Mouse (Mus musculus): ENCODE results near the gene Ppp1r9a. TPM values are rescaled to one million over a fixed set of nuclear protein-coding genes. Genes with fewer than 3 reads are reported as not detected.

The Ppp1r9a gene
- polyA plus RNA-seq, 1 experiment = 0.02 TPM

DNA sequence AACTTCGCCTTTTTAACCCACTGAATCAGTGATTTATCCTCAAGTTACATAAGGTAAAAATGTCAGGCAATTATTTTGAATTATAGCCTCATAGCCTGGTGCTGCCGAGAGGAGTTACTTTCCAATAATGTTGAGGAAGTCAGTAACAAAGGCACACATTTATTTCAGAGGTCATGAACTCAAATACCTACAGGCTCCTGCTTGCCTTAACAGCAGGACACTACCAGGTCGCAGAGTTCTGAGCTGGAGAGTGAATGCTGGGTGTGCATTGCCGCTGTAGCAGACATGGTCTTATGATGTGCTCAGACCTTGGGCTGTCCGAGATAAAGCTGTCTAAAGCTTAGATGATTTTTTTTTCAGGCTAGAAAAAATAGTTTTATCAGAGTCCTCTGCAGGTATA is 196.6 kb downstream of the Ppp1r9a start:
- no peak for TF ChIP-seq GATA1 (IDR thresholded peaks at IDR 0.05; ENCODE audit: low read length)

DNA sequence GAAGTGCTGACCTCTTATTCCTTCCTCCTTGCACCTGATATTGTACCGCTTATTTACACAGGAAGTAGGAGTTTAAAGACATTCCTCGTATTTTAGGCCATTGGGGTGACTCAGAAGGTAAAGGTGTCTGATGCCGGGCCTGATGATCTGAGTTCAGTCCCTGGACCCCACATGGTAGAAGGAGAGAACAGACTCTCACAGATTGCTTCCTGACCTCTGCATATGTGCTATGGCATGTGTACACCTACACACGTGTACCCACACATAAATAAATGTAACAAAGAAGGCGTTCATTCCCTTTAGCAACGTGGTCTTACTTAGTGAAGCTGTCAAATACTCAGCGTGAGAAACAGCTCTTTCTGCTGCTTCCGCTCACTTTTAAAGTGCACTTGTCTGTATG is 197.1 kb downstream of the Ppp1r9a start:
- no peak for TF ChIP-seq GATA1 (IDR thresholded peaks at IDR 0.05; ENCODE audit: low read length)

DNA sequence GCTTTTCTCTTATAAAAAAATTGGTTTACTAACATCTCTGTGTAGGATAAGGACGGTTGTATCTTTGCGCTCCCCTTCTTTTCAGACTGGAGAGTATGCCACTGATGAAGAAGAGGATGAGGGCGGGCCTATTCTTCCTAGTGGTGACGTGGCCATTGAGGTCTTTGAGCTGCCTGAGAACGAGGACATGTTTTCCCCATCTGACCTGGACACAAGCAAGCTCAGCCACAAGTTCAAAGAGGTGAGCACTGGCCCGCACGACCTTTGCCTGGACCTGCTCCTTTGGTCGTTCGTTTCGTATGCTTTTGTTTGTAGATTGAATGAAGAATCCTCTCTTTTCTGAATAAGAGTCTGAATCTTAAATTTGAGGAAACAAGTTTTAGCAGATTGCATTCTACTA is 197.6 kb downstream of the Ppp1r9a start:
- no peak for TF ChIP-seq GATA1 (IDR thresholded peaks at IDR 0.05; ENCODE audit: low read length)

DNA sequence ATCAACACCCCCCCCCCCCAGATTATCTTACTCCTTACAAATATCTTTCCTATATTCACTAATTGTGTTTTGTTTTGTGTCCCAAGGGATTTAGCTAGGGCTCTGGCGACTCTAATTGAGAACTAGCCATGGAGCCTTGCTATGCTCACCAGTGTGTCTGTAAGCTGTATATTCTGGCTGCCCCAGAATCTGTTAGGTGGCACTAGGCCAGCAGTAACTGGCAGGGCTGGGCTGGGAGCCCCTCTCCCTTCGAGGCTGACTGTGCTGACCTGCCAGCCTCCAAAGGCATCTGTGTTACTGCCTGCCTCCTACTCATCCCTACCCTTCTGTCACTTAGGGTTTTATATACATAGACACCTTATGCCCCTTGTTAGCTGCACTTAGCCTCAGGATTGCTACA is 200.0 kb downstream of the Ppp1r9a start:
- no peak for TF ChIP-seq GATA1 (IDR thresholded peaks at IDR 0.05; ENCODE audit: low read length)

DNA sequence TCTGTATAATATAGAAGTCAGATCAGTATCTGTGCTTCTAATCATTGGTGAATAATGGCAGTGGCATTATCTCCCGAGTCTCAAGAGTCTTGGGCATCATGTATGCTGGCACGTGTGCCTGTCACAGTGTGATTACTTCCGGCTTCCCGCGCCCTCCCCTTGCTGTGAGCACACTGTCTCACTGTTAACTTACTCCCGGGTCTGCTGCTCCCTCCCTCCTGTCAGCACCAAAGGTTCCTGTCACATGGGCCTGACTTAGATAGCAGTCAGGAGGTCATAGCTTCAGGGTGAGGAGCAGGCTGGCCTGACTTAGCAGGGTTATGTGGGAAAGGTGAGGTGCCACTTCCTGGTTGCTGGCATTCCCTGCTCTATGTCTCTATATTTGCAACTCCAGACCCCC is 201.1 kb downstream of the Ppp1r9a start:
- TF ChIP-seq GATA1 (IDR thresholded peaks at IDR 0.05; ENCODE audit: low read length) = no peak

DNA sequence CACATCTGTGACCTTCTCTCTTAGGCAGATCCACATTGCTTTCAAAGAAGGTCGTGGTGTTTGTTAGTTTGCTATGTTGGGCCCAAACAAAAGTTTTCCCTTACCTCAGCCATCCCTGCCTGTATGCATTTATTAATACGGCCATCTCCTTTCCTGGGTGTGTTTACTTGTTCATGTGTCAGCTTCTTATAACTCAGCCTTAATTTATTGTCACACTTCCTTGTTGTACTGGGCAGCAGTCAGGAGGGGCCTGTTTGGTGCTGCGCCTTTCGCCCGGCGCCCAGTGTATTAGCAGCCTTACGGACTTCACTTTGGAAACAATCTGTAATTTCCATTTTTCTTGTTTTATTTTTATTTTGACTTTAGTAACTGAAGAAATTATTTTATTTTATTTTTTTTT is 201.5 kb downstream of the Ppp1r9a start:
- TF ChIP-seq GATA1 (IDR thresholded peaks at IDR 0.05; ENCODE audit: low read length) = no peak

DNA sequence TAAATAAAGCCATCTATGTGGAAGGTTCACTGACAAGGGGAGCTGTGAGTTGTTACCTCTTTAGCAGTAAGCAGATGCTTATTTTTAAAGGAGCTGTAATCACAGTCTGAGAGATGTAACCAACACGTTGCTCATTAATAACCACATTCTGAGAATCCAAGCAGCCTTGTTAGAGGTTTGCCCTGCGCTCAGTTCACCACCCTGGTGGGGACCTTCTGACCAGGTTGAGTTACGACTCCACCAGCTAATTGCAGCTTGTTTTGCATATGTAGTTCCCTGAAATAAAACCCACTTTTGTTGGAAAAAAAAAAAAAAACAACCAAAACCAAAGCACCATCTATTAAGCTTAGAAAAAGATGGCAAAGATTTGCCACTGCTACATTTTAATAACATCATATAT is 205.8 kb downstream of the Ppp1r9a start:
- no peak for TF ChIP-seq GATA1 (IDR thresholded peaks at IDR 0.05; ENCODE audit: low read length)

DNA sequence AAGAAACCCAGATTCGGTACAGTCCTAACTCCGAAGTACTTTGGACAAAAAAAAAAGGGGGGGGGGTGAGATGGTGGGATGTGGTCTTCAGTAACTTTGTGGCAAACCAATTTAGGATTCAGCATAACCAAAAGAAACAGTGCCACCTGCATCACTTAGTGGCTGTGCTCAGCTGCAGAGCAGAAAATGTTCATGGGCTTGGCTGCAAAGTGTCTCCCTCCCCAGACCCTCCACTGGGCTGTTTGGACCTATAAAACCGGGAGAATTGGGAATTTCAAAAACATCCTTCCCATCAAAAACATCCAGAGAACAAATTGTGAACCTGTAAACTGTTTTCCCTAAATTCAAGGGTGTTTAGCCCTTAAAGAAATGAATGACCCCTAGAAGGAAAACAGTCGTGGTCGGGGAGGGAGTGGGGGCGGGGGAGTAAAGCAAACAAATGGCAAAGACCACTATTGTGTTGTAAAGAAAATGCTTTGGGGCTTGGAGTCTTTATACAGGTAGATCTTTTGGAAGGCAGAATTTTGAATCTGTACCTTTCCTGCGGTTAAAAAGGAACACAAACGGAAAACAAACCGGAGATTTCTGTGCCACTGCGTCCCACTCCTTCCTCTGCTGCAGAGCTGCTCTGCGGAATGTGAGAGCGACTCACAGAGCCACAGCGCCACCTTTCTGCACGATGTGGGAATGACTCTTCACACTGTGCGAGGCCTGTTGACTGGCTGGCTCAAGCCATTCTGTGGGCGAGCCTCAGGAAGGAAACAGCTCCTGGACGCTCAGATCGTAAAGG is 207.4 kb downstream of the Ppp1r9a start:
- no peak for TF ChIP-seq GATA1 (IDR thresholded peaks at IDR 0.05; ENCODE audit: low read length)

DNA sequence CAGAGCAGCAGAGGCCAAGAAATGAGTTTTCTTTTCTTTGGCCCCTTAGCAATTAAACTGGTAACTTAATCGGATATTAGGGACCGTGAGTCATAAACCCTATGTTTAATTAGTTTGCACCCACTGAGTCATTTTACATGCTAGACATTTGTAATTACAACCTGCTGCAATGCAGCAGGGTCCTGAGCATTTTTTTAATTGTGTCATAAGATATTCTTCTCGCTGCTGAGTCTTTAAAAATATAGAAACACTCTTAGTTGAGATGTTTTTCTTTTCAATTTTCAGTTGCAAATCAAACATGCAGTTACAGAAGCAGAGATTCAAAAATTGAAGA is 208.0 kb downstream of the Ppp1r9a start:
- no peak for TF ChIP-seq GATA1 (IDR thresholded peaks at IDR 0.05; ENCODE audit: low read length)

DNA sequence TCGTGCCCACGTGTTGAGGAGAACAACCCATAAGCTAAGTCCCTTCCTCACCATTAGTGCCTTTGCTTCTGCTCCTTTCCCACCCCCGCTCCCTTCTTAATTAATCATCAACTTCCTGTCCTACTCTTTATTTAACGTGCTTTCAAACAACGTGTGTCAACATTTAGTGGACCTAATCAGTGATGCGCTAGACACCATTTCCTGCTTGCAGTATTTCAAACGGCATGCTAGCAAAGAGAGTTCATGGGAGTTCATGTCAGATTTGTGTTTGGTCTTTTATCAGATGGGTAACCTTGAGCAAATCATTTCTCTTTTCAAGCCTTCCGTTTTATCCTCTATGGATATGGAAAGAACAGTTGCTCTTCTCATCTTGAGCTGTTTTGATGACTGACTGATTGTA is 210.4 kb downstream of the Ppp1r9a start:
- no peak for TF ChIP-seq GATA1 (IDR thresholded peaks at IDR 0.05; ENCODE audit: low read length)

DNA sequence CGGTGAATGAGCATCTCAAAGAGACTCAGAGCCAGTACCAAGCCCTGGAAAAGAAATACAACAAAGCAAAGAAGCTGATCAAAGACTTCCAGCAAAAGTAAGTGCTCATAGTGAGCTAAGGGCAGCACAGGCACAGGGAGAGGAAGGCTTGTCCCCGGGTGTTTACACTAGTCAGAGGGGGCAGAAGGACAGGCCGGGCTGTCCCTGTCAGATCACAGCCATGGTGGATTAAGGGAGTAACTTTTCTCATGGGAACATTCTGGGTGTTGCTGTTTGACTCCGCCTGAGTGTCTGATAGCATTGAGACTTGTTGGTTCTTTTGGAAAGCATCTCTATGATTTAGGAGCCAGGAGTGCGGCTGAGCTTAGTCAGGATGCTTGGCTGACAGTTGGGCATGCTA is 211.0 kb downstream of the Ppp1r9a start:
- no peak for TF ChIP-seq GATA1 (IDR thresholded peaks at IDR 0.05; ENCODE audit: low read length)

DNA sequence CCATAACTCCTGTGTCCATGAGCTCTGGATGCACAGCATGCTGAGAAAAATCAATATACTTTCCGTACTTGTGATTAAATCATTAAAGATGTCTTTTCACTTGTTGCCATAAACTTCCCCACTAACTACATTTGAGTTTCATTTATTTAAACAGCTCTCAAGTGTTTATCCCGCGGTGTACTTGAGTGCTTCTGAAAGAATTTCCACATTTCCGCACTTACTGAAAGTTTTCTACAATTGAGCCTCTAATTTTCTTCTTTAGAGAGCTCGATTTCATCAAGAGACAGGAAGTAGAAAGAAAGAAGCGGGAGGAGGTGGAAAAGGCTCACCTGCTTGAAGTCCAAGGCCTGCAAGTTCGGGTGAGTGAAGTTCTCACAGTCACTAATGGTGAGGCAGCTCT is 212.1 kb downstream of the Ppp1r9a start:
- TF ChIP-seq GATA1 (IDR thresholded peaks at IDR 0.05; ENCODE audit: low read length) = no peak

DNA sequence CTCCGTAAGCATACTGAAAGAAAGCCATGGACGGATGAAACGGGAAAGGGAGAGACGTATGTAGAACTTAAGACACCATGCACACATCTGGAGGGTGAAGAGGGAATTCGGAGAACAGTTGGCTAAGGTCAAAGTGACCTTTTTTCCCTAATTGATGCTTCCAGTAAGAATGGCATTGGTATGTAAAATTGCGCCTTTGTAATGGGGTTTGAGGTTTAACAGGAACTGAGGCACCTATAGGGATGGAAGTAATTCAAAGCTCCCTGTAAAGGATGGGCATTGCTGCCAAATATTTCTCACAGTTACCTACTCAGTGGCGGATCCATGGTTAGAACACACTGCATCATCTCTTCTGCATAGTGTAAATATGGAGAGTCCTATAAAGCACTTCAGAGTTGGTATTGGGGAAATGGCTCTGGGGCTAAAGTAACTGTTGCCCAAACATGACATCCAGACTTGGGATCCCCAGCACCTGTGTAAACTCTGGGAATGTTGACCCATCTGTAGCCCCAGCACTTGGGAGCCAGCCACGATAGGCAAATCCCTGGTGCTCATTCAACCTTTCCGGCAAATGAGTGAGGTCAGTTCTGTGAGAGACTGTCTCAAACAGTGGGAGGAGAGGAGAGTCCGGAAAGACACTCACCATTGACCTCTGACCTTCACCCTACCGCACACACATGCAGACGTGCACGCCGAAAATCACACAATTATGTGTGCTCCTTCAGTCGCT is 216.6 kb downstream of the Ppp1r9a start:
- TF ChIP-seq GATA1 (IDR thresholded peaks at IDR 0.05; ENCODE audit: low read length) = no peak

DNA sequence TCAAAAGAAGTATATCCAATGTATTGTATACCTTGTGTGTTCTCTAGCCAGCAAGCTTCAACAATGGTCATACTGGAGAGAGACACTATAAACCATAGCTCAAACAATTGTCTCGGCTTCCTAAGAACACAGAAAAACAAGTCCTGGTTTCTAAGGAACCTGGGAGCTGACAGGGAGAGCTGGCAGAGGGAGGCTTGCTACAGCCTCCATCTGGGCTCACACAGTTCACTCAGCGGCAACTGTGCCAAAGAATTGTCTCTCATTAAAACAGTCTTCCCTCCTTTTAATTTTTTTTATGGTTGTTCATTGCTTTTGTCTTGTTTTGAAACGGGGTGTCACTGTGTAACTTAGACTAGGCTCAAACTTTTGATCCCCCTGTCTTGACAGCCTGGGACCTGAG is 217.5 kb downstream of the Ppp1r9a start:
- TF ChIP-seq GATA1 (IDR thresholded peaks at IDR 0.05; ENCODE audit: low read length) = no peak

DNA sequence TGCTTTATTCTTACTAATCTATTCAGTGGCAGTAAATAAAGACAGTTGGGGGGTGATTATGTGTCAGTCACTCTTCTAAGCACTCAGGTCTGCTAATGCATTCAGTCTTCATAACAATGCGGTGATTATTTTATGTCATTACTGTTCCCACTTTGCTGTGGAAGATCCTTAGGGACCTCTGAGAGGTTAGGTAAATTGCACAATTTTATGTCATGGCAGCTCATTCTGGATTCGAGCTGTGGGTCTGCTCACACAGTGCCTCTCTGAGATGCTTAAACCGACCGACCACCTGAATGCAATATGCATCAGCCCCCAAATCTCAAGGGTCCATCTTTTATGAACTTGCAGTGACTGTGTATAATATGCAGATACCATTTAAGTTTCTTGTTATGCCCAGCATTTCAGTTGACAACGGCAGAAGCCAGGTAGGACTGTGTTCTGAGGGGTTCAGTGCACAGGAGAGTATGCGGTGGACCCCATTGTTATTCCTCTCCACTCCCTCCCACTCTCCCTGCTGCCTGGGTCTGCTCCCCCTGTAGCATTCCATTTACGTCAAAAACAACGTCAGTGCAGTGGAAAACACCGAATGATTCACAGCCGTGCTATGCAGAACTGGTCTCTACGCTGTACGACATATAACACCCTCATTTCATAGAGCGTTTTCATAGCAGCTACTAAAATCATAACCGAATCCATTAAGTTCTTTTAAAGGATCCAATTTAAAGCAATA is 226.8 kb downstream of the Ppp1r9a start:
- no peak for TF ChIP-seq GATA1 (IDR thresholded peaks at IDR 0.05; ENCODE audit: low read length)

DNA sequence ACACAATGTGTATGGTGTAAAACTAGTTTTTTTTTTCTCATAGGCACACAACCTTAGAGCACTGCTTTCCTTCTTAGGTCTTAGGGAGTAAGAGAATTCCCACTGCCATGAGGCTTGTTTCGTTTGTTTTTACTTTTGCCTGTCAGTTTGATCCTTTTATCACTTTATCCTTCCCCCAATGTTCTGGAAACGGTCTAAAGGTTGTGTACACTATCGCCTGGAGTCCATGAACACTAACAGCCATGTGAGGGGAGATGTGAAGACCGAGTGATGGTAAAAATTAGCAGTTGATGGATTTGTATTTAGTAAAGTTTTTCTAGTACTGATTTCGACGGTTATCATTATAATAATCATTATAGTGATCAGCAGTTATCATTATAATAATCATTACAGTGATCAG is 232.3 kb downstream of the Ppp1r9a start:
- no peak for TF ChIP-seq GATA1 (IDR thresholded peaks at IDR 0.05; ENCODE audit: low read length)
